Mouse (Mus musculus) liver (tissue): ENCODE results near the gene Gm21981.

ENCODE experiments used
- DNase-seq: peaks from one replicate; pipeline ENCODE4 v3.0.0-alpha.2; 2020; ENCODE audit warnings: mixed read lengths

Gm21981 gene

GRCm38 (mm10) chr17:47694442-47694502 is at the start of gene Gm21981:
Gene Gm21981 (minus strand): TSS chr17:47694455.
- DNase-seq = no peak

- peak; percentile 74 for DNase-seq
These were observed 48.9 kb upstream of the Gm21981 start for GRCm38 (mm10) chr17:47742991-47743734.

- no peak for DNase-seq
These were observed 45.9 kb upstream of the Gm21981 start for GRCm38 (mm10) chr17:47740186-47740585.

- DNase-seq = no peak
These were observed 44.9 kb upstream of the Gm21981 start for GRCm38 (mm10) chr17:47738879-47739798.

- DNase-seq = peak; percentile 56
These were observed 44.0 kb upstream of the Gm21981 start for GRCm38 (mm10) chr17:47738066-47738878.

GRCm38 (mm10) chr17:47737271-47738065 is 43.2 kb upstream of the Gm21981 start:
- peak; percentile 82 for DNase-seq

- DNase-seq = peak; percentile 94
These were observed 42.6 kb upstream of the Gm21981 start, which contains the start of gene Tfeb for GRCm38 (mm10) chr17:47736856-47737255. Gene Tfeb (plus strand): TSS chr17:47737030.

- DNase-seq = no peak
These were observed 41.4 kb upstream of the Gm21981 start for GRCm38 (mm10) chr17:47735553-47736100.

GRCm38 (mm10) chr17:47730633-47731575 is 36.6 kb upstream of the Gm21981 start:
- no peak for DNase-seq

GRCm38 (mm10) chr17:47726566-47726965 is 32.3 kb upstream of the Gm21981 start, which contains the start of gene Pgc:
Gene Pgc (plus strand): TSS chr17:47726842.
- no peak for DNase-seq

GRCm38 (mm10) chr17:47721183-47721582 is 26.9 kb upstream of the Gm21981 start:
- DNase-seq = no peak

- no peak for DNase-seq
These were observed 20.8 kb upstream of the Gm21981 start for GRCm38 (mm10) chr17:47715037-47715436.

GRCm38 (mm10) chr17:47712889-47713571 is 18.8 kb upstream of the Gm21981 start:
- no peak for DNase-seq

GRCm38 (mm10) chr17:47711883-47712282 is 17.6 kb upstream of the Gm21981 start:
- DNase-seq = no peak

- DNase-seq = no peak
These were observed 15.8 kb upstream of the Gm21981 start for GRCm38 (mm10) chr17:47710036-47710435.

- DNase-seq = no peak
These were observed 14.7 kb upstream of the Gm21981 start for GRCm38 (mm10) chr17:47708972-47709371.

GRCm38 (mm10) chr17:47707961-47708360 is 13.7 kb upstream of the Gm21981 start:
- no peak for DNase-seq

GRCm38 (mm10) chr17:47706196-47706595 is 11.9 kb upstream of the Gm21981 start:
- DNase-seq = no peak

GRCm38 (mm10) chr17:47704692-47705091 is 10.4 kb upstream of the Gm21981 start:
- no peak for DNase-seq

- DNase-seq = no peak
These were observed 9.3 kb upstream of the Gm21981 start for GRCm38 (mm10) chr17:47703556-47703955.
